Mouse (Mus musculus) bone marrow, adult 2 months (tissue): ENCODE results near the gene Glipr1.
"Not testable (repeated sequence)": the region's sequence is repeated elsewhere in the genome, so short reads cannot be mapped to it uniquely, and the experiment has no call there.

Experiments used
- CTCF ChIP-seq: fragments of 200-500 bp; IDR thresholded peaks from 2 replicates; pipeline ENCODE4 v1.5.1; 2011; ENCODE audit warnings: low read length, control low read depth; ENCODE audit not compliant: control insufficient read depth, insufficient read depth
- POLR2A ChIP-seq: fragments of 200-500 bp; IDR thresholded peaks from 2 replicates; pipeline ENCODE4 v1.6.1; 2011; ENCODE audit warnings: low read depth, mild to moderate bottlenecking, control low read depth, low read length, borderline replicate concordance; ENCODE audit not compliant: control insufficient read depth

DNA sequence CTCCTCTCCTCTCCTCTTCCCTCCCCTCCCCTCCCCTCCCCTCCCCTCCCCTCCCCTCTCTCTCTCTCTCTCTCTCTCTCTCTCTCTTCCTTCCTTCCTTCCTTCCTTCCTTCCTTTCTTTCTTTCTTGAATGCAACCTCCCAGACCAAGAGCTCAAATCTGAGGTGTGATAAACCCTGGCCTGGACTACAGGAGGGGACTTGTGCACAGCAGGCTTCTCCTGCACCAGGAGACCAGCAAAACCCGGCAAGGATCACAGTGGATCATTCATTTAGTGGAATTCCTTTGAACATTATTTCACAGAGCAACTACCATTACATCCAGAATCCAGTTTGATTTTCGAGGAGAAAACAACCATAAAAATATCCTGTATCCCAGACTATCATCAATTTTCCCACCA is 49.5 kb upstream of the Glipr1 start:
- not testable (repeated sequence) for TF ChIP-seq CTCF, POLR2A
